Mouse (Mus musculus) CH12.LX (cell line): ENCODE data around the gene Pax5. TPM values are rescaled to one million over a fixed set of nuclear protein-coding genes. Genes with fewer than 3 reads are reported as not detected.

Experiments
- DNase-seq: peaks from one replicate; pipeline ENCODE4 v3.0.0-alpha.2; 2013; ENCODE audit errors: extremely low read depth
- H3K27ac ChIP-seq: 2 replicates; pipeline ENCODE4 v1.5.1; 2012; ENCODE audit warnings: low read depth, mild to moderate bottlenecking, control low read depth, moderate library complexity; ENCODE audit not compliant: insufficient read depth
- H3K27me3 ChIP-seq: replicated peaks from 2 replicates; pipeline ENCODE3; 2012; ENCODE audit warnings: inconsistent platforms
- H3K36me3 ChIP-seq, 2 experiments: replicated peaks in 1 of 2; 2 replicates each; pipeline versions ENCODE3 to v1.6.1; 2012; ENCODE audit warnings: inconsistent platforms in 1 of 2, low read length in 1 of 2, mild to moderate bottlenecking in 1 of 2, mixed read lengths in 1 of 2, moderate library complexity in 1 of 2; ENCODE audit not compliant: control insufficient read depth in 1 of 2, insufficient read depth in 1 of 2
- H3K4me1 ChIP-seq, 2 experiments: 2 replicates each; pipeline ENCODE4 v1.6.1; 2012; ENCODE audit warnings: inconsistent platforms in 1 of 2, moderate library complexity in 1 of 2; ENCODE audit not compliant: insufficient read depth in 2 of 2, control insufficient read depth in 1 of 2
- H3K4me2 ChIP-seq: 2 replicates; pipeline ENCODE4 v1.6.1; 2012; ENCODE audit warnings: low read depth, mild to moderate bottlenecking, control low read depth; ENCODE audit not compliant: poor library complexity, insufficient read depth, severe bottlenecking
- H3K4me3 ChIP-seq, 3 experiments: fragments of 150-350 bp in 1 of 3; sonication (generic) in 1 of 3; replicated peaks in 1 of 3; 2 replicates each; pipeline versions ENCODE3 to v1.5.1; 2011 to 2012; ENCODE audit warnings: low read depth in 2 of 3, low read length in 2 of 3, mild to moderate bottlenecking in 2 of 3, moderate library complexity in 2 of 3, control low read depth in 1 of 3, improper control_type of control experiment in 1 of 3, inconsistent platforms in 1 of 3, mixed read lengths in 1 of 3; ENCODE audit not compliant: poor library complexity in 1 of 3
- H3K79me2 ChIP-seq: replicated peaks from 2 replicates; pipeline ENCODE4 v1.6.1; 2012; ENCODE audit warnings: mild to moderate bottlenecking, moderate library complexity; ENCODE audit not compliant: control insufficient read depth, poor library complexity, insufficient read depth, severe bottlenecking; ENCODE audit errors: extremely low read depth
- H3K9ac ChIP-seq: 2 replicates; pipeline ENCODE4 v1.6.1; 2012; ENCODE audit warnings: low read depth, mild to moderate bottlenecking, control low read depth, moderate library complexity; ENCODE audit not compliant: insufficient read depth
- H3K9me3 ChIP-seq: replicated peaks from 2 replicates; pipeline ENCODE3; 2012; ENCODE audit warnings: low read length, inconsistent platforms, mixed read lengths
- CHD2 ChIP-seq: IDR thresholded peaks from 2 replicates; pipeline ENCODE4 v1.6.1; 2011; ENCODE audit warnings: low read length, improper control_type of control experiment
- ETS1 ChIP-seq: conservative IDR thresholded peaks from 2 replicates; pipeline ENCODE4 v1.6.1; 2012; ENCODE audit warnings: low read depth, mild to moderate bottlenecking, inconsistent platforms, low read length, improper control_type of control experiment, moderate library complexity
- HCFC1 ChIP-seq: IDR thresholded peaks from 2 replicates; pipeline ENCODE4 v1.6.1; 2012; ENCODE audit warnings: low read depth, mild to moderate bottlenecking, inconsistent platforms, low read length, improper control_type of control experiment
- IRF4 ChIP-seq: IDR thresholded peaks from 2 replicates; pipeline ENCODE4 v1.6.1; 2014; ENCODE audit warnings: low read depth, mild to moderate bottlenecking, inconsistent platforms, low read length, improper control_type of control experiment
- MAX ChIP-seq: IDR thresholded peaks from 2 replicates; pipeline ENCODE4 v1.6.1; 2011; ENCODE audit warnings: low read length, improper control_type of control experiment
- NRF1 ChIP-seq: IDR thresholded peaks from 2 replicates; pipeline ENCODE4 v1.6.1; 2014; ENCODE audit warnings: low read depth, mild to moderate bottlenecking, inconsistent platforms, low read length, improper control_type of control experiment, moderate library complexity
- POLR2A ChIP-seq: IDR thresholded peaks from 2 replicates; pipeline ENCODE4 v1.6.1; 2011; ENCODE audit warnings: low read depth, mild to moderate bottlenecking, improper control_type of control experiment, low read length
- POLR2AphosphoS2 ChIP-seq: IDR thresholded peaks from 2 replicates; pipeline ENCODE4 v1.6.1; 2011; ENCODE audit warnings: low read depth, low read length, improper control_type of control experiment
- RAD21 ChIP-seq: IDR thresholded peaks from 2 replicates; pipeline ENCODE4 v1.6.1; 2011; ENCODE audit warnings: low read depth, mild to moderate bottlenecking, low read length, improper control_type of control experiment, moderate library complexity
- RCOR1 ChIP-seq: conservative IDR thresholded peaks from 2 replicates; pipeline ENCODE4 v1.6.1; 2012; ENCODE audit warnings: low read depth, mild to moderate bottlenecking, inconsistent platforms, low read length, improper control_type of control experiment
- USF2 ChIP-seq: conservative IDR thresholded peaks from 2 replicates; pipeline ENCODE4 v1.6.1; 2011; ENCODE audit warnings: low read depth, low read length, improper control_type of control experiment
- ZKSCAN1 ChIP-seq: IDR thresholded peaks from 2 replicates; pipeline ENCODE4 v1.6.1; 2012; ENCODE audit warnings: low read depth, inconsistent platforms, low read length, improper control_type of control experiment, borderline replicate concordance
- ZNF384 ChIP-seq: IDR thresholded peaks from 2 replicates; pipeline ENCODE4 v1.6.1; 2012; ENCODE audit warnings: low read depth, low read length, improper control_type of control experiment, inconsistent platforms
- dilution Hi-C: fragments of 300-500 bp; cut with MboI; formaldehyde crosslinking; loops from 2 replicates; pipeline ENCODE4 v1.14.3; 2020; ENCODE audit warnings: low sequenced_read_pairs; ENCODE audit not compliant: extremely low pct_unique_long_range_greater_than_20kb, extremely low pct_ligation_motif_present
- in situ Hi-C: fragments of 300-500 bp; cut with MboI; formaldehyde crosslinking; loops from 3 replicates; pipeline ENCODE4 v1.14.3; 2019; ENCODE audit warnings: low sequenced_read_pairs, low pct_ligation_motif_present, low pct_unique_long_range_greater_than_20kb, mixed read lengths
- polyA plus RNA-seq: library from polyadenylated mRNA; unstranded; fragments of >175 nt; gene quantifications from 2 replicates; pipeline ENCODE4 v1.2.1, GENCODE M21; 2012; ENCODE audit warnings: low read depth; ENCODE audit not compliant: insufficient read length
- total RNA-seq, 2 experiments: library from RNA; depleted of rRNA; stranded (reverse); fragments of 300-350 nt in 1 of 2; fragments of >200 nt in 1 of 2; gene quantifications; 2 replicates each; pipeline ENCODE4 v1.2.3; 2012 to 2014

Gene Pax5
- total and polyA plus RNA-seq, 3 experiments = 13.5 to 57.4 (median 21.8) TPM

GRCm38 (mm10) chr4:44600875-44601274 is 109.4 kb downstream of the Pax5 start:
- peaks cover 0 to 45% of the 10 kb centered on the region in 2 experiments; a peak in 3 of 4 replicates for H3K4me1 ChIP-seq
- no peak overlapping the region for H3K27ac ChIP-seq
- H3K9me3 ChIP-seq = peaks cover 13% of the 10 kb centered on the region
- dilution Hi-C loops = no loop called here
- H3K36me3 ChIP-seq = peaks cover 20 to 87% of the 10 kb centered on the region in 2 experiments
- DNase-seq = no peak
- no peak overlapping the region for H3K4me3 ChIP-seq
- in situ Hi-C loops = no loop called here
- H3K9ac ChIP-seq = no peak overlapping the region
- H3K4me2 ChIP-seq = no peak overlapping the region
- H3K27me3 ChIP-seq = no peaks in the 10 kb centered on the region
- H3K79me2 ChIP-seq = 0 out of 2 replicates have a peak, but pooled peaks cover 2% of the 10 kb centered on the region
- no peak for TF ChIP-seq RCOR1
- no peak for TF ChIP-seq IRF4
- TF ChIP-seq HCFC1 = no peak
- TF ChIP-seq ZNF384 = no peak

GRCm38 (mm10) chr4:44597965-44598364 is 112.3 kb downstream of the Pax5 start:
- dilution Hi-C loops = no loop called here
- no peak overlapping the region for H3K4me2 ChIP-seq
- peaks cover 6% of the 10 kb centered on the region for H3K9me3 ChIP-seq
- peaks cover 0 to 34% of the 10 kb centered on the region in 2 experiments; a peak in 3 of 4 replicates for H3K4me1 ChIP-seq
- in situ Hi-C loops = no loop called here
- TF ChIP-seq MAX = no peak
- TF ChIP-seq CHD2 = no peak
- TF ChIP-seq NRF1 = no peak
- TF ChIP-seq POLR2A = no peak
- TF ChIP-seq, all 38 proteins: peak for 0
- Histone ChIP-seq H3K79me2 (0 out of 2 replicates have a peak, but pooled peaks cover 2% of the 10 kb centered on the region), H3K27ac (no peak overlapping the region), H3K9ac (no peak overlapping the region), H3K27me3 (no peaks in the 10 kb centered on the region), H3K36me3 (peaks cover 22 to 91% of the 10 kb centered on the region in 2 experiments), H3K4me3 (no peak overlapping the region)
- no peak for DNase-seq

DNA sequence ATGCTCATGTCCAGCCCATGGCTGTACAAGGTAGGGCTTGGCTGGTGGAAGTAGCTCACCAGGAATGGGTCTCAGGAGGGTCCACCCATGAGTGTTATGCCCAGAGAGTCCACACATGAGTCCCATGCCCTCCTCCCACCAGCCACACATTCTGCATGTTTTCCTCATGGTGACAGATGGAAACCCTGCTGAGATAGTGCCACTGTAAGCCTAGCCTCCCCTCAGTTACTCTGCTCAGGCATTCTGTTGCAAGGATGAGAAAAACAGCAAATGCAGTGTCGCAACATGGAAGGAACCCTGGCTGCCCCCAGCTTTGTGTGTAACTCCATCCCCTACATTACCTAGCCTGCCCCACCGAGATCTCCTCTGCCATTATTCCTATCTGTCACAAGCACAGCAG is 117.2 kb downstream of the Pax5 start:
- no peak overlapping the region for H3K9ac ChIP-seq
- no peaks in the 10 kb centered on the region for H3K27me3 ChIP-seq
- no peak overlapping the region for H3K4me3 ChIP-seq
- TF ChIP-seq RAD21 (no peak), POLR2AphosphoS2 (no peak), ZKSCAN1 (no peak), USF2 (no peak), ETS1 (no peak)
- TF ChIP-seq, all 38 proteins: peak for 0
- H3K4me2 ChIP-seq = no peak overlapping the region
- H3K9me3 ChIP-seq = peaks cover 6% of the 10 kb centered on the region
- no peaks in the 10 kb centered on the region for H3K79me2 ChIP-seq
- H3K4me1 ChIP-seq = no peaks in the 10 kb centered on the region
- H3K27ac ChIP-seq = no peak overlapping the region
- H3K36me3 ChIP-seq = peaks cover 23 to 100% of the 10 kb centered on the region in 2 experiments
- in situ Hi-C loops = no loop called here
- dilution Hi-C loops = no loop called here
- DNase-seq = no peak
